Mouse (Mus musculus) lung, adult 2 months (tissue): ENCODE measurements around the gene Yjefn3. TPM values are rescaled to one million over a fixed set of nuclear protein-coding genes. Genes with fewer than 3 reads are reported as not detected.

Source experiments
- DNase-seq: peaks from one replicate; pipeline ENCODE4 v3.0.0; 2022
- H3K4me1 ChIP-seq: fragments of 200-500 bp; 2 replicates; pipeline ENCODE4 v1.6.1; 2011; ENCODE audit warnings: low read length; ENCODE audit not compliant: control insufficient read depth, insufficient read depth
- H3K4me3 ChIP-seq: fragments of 200-500 bp; replicated peaks from 2 replicates; pipeline ENCODE3; 2011; ENCODE audit warnings: low read depth, mild to moderate bottlenecking, control low read depth, low read length; ENCODE audit errors: extremely low read depth
- CTCF ChIP-seq: fragments of 200-500 bp; IDR thresholded peaks from 2 replicates; pipeline ENCODE4 v1.5.1; 2011; ENCODE audit warnings: mild to moderate bottlenecking, low read length, control low read depth; ENCODE audit not compliant: insufficient read depth
- POLR2A ChIP-seq: fragments of 200-500 bp; IDR thresholded peaks from 2 replicates; pipeline ENCODE4 v1.6.1; 2011; ENCODE audit warnings: low read depth, mild to moderate bottlenecking, control low read depth, low read length, borderline replicate concordance; ENCODE audit errors: extremely low read depth
- WGBS: fragments of 180-500 bp; shearing (Covaris S2); methylation state at CpG from one replicate; pipeline ENCODE4 v1.1.7; 2018; 5-methylcytosine and 5-hydroxymethylcytosine counted together
- polyA plus RNA-seq: library from polyadenylated mRNA; depleted of rRNA; stranded (reverse); fragments of >200 nt; gene quantifications from 2 replicates; pipeline ENCODE4 v1.2.3, GENCODE M21; 2012

Gene Yjefn3
- polyA plus RNA-seq, 1 experiment, result 3.5 TPM

GRCm38 (mm10) chr8:69934582-69934981 is 32.1 kb upstream of the Yjefn3 start:
- WGBS, result 63% methylated on average over 5 of the region's 5 CpGs
- no peak overlapping the region for H3K4me3 ChIP-seq
- no peak for DNase-seq
- H3K4me1 ChIP-seq, result peaks cover 32% of the 10 kb centered on the region
- TF ChIP-seq CTCF, result no peak
- TF ChIP-seq POLR2A, result no peak

DNA sequence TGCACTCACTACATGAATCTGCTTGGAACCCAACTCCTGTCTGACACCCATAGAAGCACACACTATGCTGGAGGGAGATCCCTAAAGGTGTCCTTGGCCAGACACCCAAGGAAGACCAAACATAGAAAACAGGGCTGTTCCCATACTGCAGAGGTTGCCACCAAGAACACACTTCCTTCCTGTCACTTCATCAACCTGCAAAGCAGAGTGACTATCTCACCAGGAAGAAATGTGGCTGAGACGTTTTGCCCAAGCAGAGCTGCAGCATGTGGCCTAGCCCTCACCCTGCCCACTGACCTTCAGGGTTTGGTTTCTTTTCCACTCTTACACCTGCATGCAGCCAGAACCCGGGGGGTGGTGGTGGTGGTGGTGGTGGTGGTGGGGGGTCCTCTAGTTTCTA is 31.3 kb upstream of the Yjefn3 start:
- no peak for TF ChIP-seq CTCF
- no peak for TF ChIP-seq POLR2A
- WGBS, result 50% methylated on average over 2 of the region's 2 CpGs
- no peak for DNase-seq
- Histone ChIP-seq H3K4me1 (peaks cover 28% of the 10 kb centered on the region), H3K4me3 (no peak overlapping the region)

GRCm38 (mm10) chr8:69926901-69927300 is 24.4 kb upstream of the Yjefn3 start:
- no peak overlapping the region for H3K4me3 ChIP-seq
- H3K4me1 ChIP-seq, result no peaks in the 10 kb centered on the region; the same call in 1 of the 2 replicates

DNA sequence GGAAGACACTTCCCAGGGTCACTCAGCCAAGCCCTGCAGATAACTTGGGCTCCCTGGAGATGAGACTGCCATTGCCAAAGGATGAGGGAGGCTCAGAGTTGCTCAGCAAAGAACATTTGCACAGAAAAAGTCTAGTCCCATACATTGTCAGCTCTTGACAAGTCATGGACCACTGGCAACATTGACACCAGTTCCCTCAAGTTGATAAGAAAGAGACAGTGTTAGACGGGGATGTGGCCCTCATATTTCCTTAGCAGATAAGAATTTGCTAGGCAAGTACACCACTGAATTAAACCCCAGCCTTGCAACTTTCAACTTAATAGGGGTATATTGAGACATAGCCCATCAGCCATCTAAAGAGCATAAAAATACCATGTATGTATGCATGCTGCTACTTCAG is 21.5 kb upstream of the Yjefn3 start:
- DNase-seq, result no peak
- Histone ChIP-seq H3K4me1 (peaks cover 16% of the 10 kb centered on the region), H3K4me3 (no peak overlapping the region)
- WGBS, result 75% methylated on average over 1 of the region's 1 CpGs
- no peak for TF ChIP-seq CTCF
- no peak for TF ChIP-seq POLR2A

More at GRCm38 (mm10) chr8:69926901-69927300, 24.4 kb upstream of the Yjefn3 start:
- no peak for DNase-seq
- TF ChIP-seq POLR2A (no peak), CTCF (no peak)

DNA sequence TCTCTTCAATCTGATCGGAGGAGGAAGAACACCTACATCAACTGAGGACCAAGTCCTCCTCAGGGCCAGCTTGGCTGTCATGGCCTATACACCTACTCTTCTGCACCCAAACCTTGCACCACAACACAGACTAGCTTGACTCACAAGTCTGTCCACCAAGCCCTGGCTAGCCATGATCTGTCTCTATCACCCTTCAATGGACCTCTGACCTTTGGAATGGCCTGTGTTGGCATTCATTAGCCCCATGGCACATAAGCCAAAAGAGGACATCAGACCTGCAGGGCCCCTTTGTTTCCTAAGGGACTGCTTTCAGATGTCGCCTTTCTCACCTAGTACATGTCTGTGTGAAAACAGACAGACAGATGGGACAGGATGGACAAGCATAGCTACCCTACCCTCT is 18.6 kb upstream of the Yjefn3 start:
- WGBS, result 59% methylated on average over 2 of the region's 2 CpGs
- peaks cover 16% of the 10 kb centered on the region for H3K4me1 ChIP-seq
- no peak for DNase-seq
- no peak overlapping the region for H3K4me3 ChIP-seq
- no peak for TF ChIP-seq POLR2A

GRCm38 (mm10) chr8:69919876-69920662 is 17.6 kb upstream of the Yjefn3 start:
- DNase-seq, result peak; percentile 41
- peaks cover 16% of the 10 kb centered on the region for H3K4me1 ChIP-seq
- H3K4me3 ChIP-seq, result no peak overlapping the region
- WGBS, result 28% methylated on average over 11 of the region's 11 CpGs
- no peak for TF ChIP-seq CTCF
- TF ChIP-seq POLR2A, result no peak

DNA sequence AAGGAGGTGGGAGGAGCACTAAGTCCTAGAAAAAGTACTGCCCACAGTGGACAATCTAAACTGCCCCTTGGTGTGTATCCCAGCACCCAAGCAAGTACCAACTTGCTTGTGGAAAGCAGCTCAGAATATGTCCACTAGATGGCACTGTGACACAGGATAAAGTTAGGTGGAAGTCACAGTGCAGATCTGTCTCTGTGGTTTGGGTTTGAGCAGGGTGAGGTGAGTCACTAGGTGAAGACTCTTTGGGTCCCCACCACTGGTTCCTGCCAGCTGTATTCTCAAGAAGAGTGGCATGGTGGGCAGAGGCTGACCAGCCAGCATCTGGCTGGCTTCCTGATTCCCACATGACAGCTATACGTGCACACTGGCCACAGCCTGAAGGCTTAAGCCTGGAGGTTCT is 16.5 kb upstream of the Yjefn3 start:
- no peak for TF ChIP-seq POLR2A
- TF ChIP-seq CTCF, result peak; percentile 40; the same call in 1 of the 2 replicates
- 25% methylated on average over 1 of the region's 1 CpGs for WGBS
- Histone ChIP-seq H3K4me3 (no peak overlapping the region), H3K4me1 (peaks cover 16% of the 10 kb centered on the region)
- peak; percentile 68 for DNase-seq

DNA sequence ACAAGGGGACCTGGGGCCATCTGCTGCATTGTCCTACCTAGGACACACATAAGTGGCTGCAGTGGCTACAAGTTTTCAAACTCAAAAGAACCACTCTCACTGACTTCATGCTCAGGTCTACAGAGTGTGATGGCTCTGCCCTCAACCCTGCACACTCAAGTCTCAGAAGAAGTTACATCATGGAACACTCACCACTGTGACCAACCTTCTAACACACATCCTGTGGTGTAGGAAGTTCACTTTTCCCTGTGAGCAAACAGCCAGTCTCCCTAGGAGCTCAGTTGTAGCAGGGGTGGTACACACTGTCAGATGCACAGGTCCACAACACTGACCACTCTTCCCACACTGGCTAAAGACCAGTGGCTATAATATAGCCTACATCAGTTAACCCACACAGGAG is 16.0 kb upstream of the Yjefn3 start:
- Histone ChIP-seq H3K4me3 (no peak overlapping the region), H3K4me1 (peaks cover 16% of the 10 kb centered on the region)
- TF ChIP-seq POLR2A (no peak), CTCF (no peak)
- DNase-seq, result no peak

- WGBS, result 67% methylated on average over 5 of the region's 5 CpGs
- TF ChIP-seq POLR2A (no peak), CTCF (no peak)
- Histone ChIP-seq H3K4me1 (peaks cover 11% of the 10 kb centered on the region), H3K4me3 (no peak overlapping the region)
- DNase-seq, result no peak
Measured at GRCm38 (mm10) chr8:69915748-69916147, 13.2 kb upstream of the Yjefn3 start.

DNA sequence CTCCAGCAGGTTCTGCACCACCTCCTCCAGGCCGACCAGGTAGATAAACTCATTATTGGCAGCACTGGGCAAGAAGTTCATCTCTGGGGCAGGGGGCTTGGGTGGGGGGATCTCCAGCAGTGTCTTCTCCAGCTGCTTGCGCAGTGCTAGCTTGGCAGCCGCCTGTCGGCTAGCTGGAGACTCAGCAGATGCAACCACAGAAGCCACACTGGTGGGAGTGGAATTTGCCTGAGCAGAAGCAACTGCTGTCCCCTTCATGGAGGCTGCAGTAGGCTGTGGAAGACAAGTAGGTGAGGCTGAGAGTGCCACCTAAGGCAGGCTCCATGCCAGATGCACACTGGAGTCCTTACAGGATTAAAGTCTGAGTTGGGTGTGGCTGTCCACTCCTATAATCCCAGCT is 12.0 kb upstream of the Yjefn3 start:
- TF ChIP-seq POLR2A (no peak), CTCF (no peak)

More for the DNA sequence above, 12.0 kb upstream of the Yjefn3 start:
- DNase-seq, result no peak
- WGBS, result 88% methylated on average over 4 of the region's 4 CpGs
- Histone ChIP-seq H3K4me1 (peaks cover 3% of the 10 kb centered on the region; the same call in 1 of the 2 replicates), H3K4me3 (no peak overlapping the region)
